Mouse (Mus musculus): Measurements from ENCODE around the gene Mtmr12. TPM values are rescaled to one million over a fixed set of nuclear protein-coding genes. Genes with fewer than 3 reads are reported as not detected.

Mtmr12 gene
- total RNA-seq, 1 experiment from 2014 or later: 23.0 TPM

GRCm38 (mm10) chr15:12321788-12322621 is 117.2 kb downstream of the Mtmr12 start, which contains the start of gene 1810049J17Rik:
Gene 1810049J17Rik, minus strand, starts transcription at chr15:12321899.
- peak; percentile 36 for DNase-seq

- no peak for DNase-seq
These were observed 118.0 kb downstream of the Mtmr12 start for GRCm38 (mm10) chr15:12322676-12323402.

Small RNA genes lying within 50 kb of the gene (microRNA-seq; reads per million reads assigned to microRNA genes)
- 0 reads per million in 2 experiments for gene Mir1898

Other genes starting within 250 kb of the Mtmr12 start
- gene Sub1, start 208.0 kb upstream of the Mtmr12 start, total RNA-seq (2021): 206 and 209 TPM in 2 replicates
- gene Zfr, start 87.2 kb upstream of the Mtmr12 start, total RNA-seq (2021): 145 and 150 TPM in 2 replicates
- gene Golph3, start 116.4 kb downstream of the Mtmr12 start, total RNA-seq (2021): 132 and 135 TPM in 2 replicates
- not detected in 2 replicates for gene 1810049J17Rik, start 116.9 kb downstream of the Mtmr12 start, total RNA-seq (2021)

Data from adrenal gland, postnatal 25 days (tissue).